Mouse (Mus musculus): ENCODE results near the gene Tyw1.

The Tyw1 gene

DNA sequence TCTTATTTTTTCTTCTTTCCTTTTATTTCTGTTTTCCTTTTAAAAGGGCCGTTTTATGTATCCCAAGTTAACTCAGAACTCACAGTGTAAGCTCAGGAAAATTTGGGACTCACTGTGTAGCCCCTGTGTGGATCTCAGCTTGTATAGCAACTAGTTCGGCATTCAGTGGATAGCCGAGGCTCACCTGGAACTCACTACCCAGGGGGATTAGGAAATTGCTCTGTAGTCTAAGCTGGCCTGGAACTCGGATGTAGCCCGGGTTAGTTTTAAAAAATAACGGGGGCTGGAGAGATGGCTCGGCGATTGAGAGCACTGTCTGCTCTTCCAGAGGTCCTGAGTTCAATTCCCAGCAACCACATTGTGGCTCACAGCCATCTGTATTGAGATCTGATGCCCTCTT lies 1.9 kb downstream of the Tyw1 start:
- in situ Hi-C loops (cut with MboI, MseI): loop anchor here (5.0 to 25.0 kb wide), 3 partner anchors 1070 to 1245 kb away; partner anchors contain the start of genes Ran (in 1 of the 2) and Stx2 (in 1 of the 2)

GRCm38 (mm10) chr5:130263454-130263853 lies 8.0 kb downstream of the Tyw1 start:
- in situ Hi-C loops (cut with MboI, MseI): loop anchor here (25.0 kb wide), 2 partner anchors 1076 to 1251 kb away; partner anchors contain the start of genes Ran (in 1 of the 2) and Stx2 (in 1 of the 2)

DNA sequence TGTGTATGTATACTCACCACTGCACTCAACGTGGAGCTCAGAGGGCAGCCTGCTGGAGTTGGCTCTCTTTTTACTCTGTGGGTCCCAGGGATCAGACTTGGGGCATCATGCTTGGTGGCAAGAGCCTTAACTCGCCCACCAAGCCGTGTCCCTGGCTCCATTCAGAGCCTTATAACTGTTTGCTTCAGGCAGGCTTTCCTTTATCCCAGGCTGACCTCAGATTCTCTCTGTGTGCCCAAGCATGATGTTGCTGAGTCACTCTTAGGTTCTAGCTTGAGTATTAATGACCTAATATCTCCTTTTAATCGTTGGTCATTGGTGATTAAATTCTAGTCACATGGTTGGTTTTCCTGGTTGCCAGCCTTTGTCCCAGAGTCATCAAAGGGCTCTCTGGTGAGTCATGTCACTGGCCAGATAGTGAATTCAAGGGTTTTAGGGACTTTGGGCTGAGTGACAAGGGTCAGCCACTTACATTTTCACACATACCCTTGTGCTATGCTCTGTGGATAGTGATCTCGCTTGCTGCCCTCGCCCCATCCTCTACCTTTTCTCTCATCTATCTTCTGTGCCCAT lies 9.1 kb downstream of the Tyw1 start:
- in situ Hi-C loops (cut with MboI, MseI): loop anchor here (5.0 to 25.0 kb wide), 3 partner anchors 593 to 1252 kb away; partner anchors contain the start of genes Ran (in 1 of the 2) and Stx2 (in 1 of the 2)

- in situ Hi-C loops (cut with MboI, MseI): loop anchor here (5.0 to 25.0 kb wide), 3 partner anchors 591 to 1254 kb away; partner anchors contain the start of genes Ran (in 1 of the 2) and Stx2 (in 1 of the 2)
Observed at GRCm38 (mm10) chr5:130266651-130267050, 11.2 kb downstream of the Tyw1 start.

DNA sequence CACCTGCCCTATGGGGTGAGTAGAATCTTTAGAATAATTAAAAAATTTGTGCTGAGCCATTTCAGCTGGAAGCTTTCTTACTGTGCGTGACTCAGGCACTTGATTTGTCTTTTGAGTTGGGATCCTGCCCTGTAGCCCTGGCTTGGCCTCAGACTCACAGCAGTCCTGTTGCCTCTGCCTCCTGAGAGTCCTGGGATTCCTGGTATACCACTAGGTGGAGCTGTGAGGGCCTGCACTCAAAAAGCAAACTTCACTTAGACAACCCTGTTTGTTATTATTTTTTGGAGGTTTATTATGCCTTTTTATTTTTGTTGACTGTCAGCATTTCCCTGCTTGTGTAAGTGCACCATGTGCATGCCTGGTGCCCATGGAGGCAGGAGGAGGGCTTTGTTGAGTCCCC lies 11.9 kb downstream of the Tyw1 start:
- in situ Hi-C loops (cut with MboI, MseI): loop anchor here (5.0 to 25.0 kb wide), 3 partner anchors 590 to 1255 kb away; partner anchors contain the start of genes Ran (in 1 of the 2) and Stx2 (in 1 of the 2)

GRCm38 (mm10) chr5:130268976-130269375 lies 13.6 kb downstream of the Tyw1 start:
- in situ Hi-C loops (cut with MboI, MseI): loop anchor here (5.0 to 25.0 kb wide), 3 partner anchors 588 to 1257 kb away; partner anchors contain the start of genes Ran (in 1 of the 2) and Stx2 (in 1 of the 2)

GRCm38 (mm10) chr5:130272344-130272743 lies 16.9 kb downstream of the Tyw1 start:
- in situ Hi-C loops (cut with MboI, MseI): loop anchor here (10.0 to 25.0 kb wide), 3 partner anchors 582 to 1260 kb away; partner anchors contain the start of genes Ran (in 1 of the 2) and Stx2 (in 1 of the 2)

GRCm38 (mm10) chr5:130273046-130273445 lies 17.6 kb downstream of the Tyw1 start:
- in situ Hi-C loops (cut with MboI, MseI): loop anchor here (10.0 to 25.0 kb wide), 3 partner anchors 582 to 1261 kb away; partner anchors contain the start of genes Ran (in 1 of the 2) and Stx2 (in 1 of the 2)

- in situ Hi-C loops (cut with MboI, MseI): loop anchor here in 1 of 2 experiments (10.0 kb wide), 1 partner anchor 579 kb away; no protein-coding TSS in a partner anchor
Observed at GRCm38 (mm10) chr5:130275509-130275908, 20.1 kb downstream of the Tyw1 start.

DNA sequence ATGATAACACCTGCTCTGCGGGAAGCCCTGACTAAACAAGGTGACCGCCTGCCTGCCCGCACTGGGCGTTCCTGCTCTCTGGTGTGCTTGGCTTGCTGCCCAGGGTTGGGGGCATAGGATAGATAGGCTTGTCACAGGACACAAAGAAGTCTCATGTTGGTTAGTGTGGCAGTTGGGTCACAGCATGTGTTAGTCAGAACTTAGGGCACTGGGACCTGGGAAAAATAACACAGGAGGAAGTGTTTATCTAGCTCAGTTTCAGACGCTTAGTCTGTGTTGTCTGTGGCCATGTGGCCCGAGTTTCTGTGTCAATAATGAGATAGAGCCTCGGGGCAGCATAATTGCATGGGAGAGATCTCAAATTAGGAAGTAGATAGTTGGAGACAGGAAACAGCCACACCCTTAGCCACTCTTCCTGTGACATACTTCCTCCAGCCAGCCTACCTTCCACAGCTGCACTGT lies 22.6 kb downstream of the Tyw1 start:
- in situ Hi-C loops (cut with MboI, MseI): loop anchor here in 1 of 2 experiments (10.0 kb wide), 1 partner anchor 577 kb away; no protein-coding TSS in a partner anchor

DNA sequence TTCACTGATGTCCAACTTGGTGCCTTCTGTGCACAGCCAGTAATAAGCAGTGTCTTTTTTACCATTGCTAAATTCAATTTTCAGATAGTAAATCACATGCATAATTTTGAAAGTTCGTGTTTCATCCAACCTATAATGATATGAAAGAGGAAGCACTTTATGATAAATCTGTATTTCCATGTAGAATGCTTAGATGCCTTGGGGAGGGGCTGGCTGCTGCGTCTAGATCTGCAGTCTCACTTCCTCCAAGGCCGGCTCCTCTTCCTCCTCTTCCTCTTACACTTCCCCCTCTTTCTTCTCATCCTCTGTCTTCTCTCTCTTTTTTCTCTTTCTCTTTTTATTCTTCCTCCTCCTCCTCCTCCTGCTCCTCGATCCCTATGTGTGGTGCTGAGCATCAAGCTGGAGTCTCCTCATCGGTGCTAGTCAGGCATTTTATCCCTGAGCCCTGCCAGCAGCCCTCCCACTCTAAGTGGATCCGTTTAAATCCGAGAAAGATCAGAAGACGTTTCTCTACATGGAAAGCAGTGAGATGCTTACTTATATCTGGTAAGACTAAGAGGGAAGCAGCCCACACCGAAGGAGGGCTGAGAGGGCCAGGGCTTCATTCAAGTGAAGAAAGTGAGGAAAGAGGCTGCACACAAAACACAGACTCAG lies 27.8 kb downstream of the Tyw1 start:
- in situ Hi-C loops (cut with MboI, MseI): loop anchor here in 1 of 2 experiments (5.0 kb wide), 1 partner anchor 906 kb away; no protein-coding TSS in a partner anchor

GRCm38 (mm10) chr5:130288106-130288505 lies 32.7 kb downstream of the Tyw1 start:
- in situ Hi-C loops (cut with MboI, MseI): no loop called here

DNA sequence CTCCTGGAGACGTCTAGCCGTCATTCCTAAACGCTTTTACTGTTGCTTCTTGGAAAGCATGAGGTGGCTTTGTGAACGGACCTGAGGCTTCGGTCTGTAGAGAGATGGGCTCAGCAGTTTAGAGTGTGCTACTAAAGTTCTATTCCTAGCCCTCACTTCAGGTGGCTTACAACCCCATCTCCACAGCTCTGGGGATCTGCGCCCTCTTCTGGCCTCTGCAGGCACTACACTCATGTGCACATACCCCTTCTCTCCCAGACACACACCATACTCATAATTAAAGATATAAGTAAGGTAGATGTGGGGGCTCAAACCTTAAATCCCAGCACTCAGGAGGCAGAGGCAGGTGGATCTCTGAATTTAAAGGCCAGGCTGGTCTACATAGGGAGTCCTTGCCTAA lies 34.8 kb downstream of the Tyw1 start:
- in situ Hi-C loops (cut with MboI, MseI): no loop called here

DNA sequence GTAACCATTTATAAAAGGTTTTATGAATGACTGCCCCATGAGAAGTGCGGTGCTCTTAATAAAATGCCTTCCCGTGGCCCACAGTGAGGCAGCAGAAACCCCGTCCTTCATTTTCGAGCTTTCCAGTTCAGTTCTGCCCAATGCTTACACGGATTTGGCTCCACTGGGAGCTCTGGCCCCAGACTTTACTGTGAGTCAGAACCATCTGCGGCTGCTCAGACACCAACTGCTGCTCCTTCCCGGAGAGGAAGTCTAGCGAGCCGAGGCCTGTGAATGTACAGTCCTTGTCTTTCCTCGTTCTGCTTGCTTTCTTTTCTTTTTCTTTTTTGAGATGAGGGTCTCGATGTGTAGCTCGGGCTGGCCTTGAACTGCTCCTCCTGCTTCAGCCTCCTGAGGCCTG lies 35.4 kb downstream of the Tyw1 start:
- in situ Hi-C loops (cut with MboI, MseI): no loop called here

GRCm38 (mm10) chr5:130292976-130293375 lies 37.6 kb downstream of the Tyw1 start:
- in situ Hi-C loops (cut with MboI, MseI): no loop called here

DNA sequence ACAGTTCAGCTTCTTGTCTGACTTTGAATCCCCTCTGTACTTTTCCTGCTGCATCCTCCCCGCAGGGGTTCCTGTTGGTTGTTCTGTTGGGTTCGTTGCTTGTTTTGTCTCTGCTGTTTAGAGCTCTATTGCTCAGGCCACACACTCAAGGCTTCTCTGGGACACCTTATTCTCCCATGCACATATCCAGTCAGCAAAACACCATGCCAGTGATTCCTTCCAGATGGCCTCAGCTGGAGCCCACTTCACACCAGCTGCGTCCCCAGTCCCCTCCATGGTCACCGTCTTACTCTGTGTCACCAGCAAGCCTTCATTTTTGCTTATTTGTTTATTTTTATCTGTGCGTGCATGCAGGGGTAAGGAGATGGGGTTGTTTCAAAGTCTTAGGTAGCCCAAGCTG lies 38.5 kb downstream of the Tyw1 start:
- in situ Hi-C loops (cut with MboI, MseI): no loop called here

- in situ Hi-C loops (cut with MboI, MseI): no loop called here
Observed at GRCm38 (mm10) chr5:130294598-130294997, 39.2 kb downstream of the Tyw1 start.

- in situ Hi-C loops (cut with MboI, MseI): no loop called here
Observed at GRCm38 (mm10) chr5:130296071-130296470, 40.7 kb downstream of the Tyw1 start.

DNA sequence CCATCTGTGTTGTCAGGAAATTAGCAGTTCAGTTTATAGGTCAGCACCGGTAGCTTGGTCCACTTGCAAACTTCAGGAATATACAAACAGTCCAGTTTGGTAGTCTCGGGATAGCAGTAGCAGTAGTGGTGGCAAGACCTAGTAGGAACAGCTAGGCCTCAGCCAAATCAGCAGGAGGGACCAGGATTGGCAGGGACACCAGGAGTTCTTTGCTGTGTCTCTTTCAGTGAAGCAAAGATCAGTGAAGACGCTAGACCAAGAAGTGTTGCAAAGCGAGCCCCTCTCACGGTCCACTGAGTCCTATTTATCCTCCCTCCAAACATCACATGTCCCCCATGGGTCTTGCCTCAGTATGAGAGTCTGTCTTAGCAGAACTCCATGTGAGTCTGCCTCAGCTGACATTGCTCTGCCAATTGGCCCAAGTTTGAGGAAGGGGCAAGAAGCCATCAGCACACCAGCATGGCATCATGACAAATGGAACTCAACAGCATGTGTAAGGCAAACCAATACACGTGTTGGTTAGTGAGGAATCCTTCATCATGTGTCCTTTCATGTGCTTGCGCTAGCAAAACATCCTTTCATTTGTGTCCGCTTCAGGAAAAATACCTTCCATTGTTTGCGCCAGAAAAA lies 43.5 kb downstream of the Tyw1 start:
- in situ Hi-C loops (cut with MboI, MseI): no loop called here

DNA sequence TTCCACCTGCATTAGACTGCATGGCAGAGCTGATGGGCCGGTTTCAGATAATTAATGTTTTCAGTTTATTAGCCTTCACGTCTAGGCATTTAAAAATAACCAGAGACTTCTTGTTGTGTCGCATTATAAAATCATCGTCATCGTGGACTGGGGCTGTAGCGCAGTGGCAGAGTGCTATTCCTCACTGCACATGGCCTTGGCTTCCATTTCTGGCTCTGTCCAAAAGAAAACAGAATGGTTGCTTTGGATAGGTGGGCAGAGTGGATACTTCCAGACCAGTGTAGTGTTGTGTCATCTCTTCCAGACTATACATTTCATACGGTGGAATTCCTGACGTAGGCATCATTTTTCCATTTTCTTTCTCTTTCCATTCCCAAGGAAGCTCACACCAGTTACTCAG lies 44.1 kb downstream of the Tyw1 start:
- in situ Hi-C loops (cut with MboI, MseI): no loop called here

GRCm38 (mm10) chr5:130303611-130304010 lies 48.2 kb downstream of the Tyw1 start:
- in situ Hi-C loops (cut with MboI, MseI): no loop called here

- in situ Hi-C loops (cut with MboI, MseI): no loop called here
Observed at GRCm38 (mm10) chr5:130307921-130308320, 52.5 kb downstream of the Tyw1 start.
